Mouse (Mus musculus): Measurements from ENCODE around the gene Hoxd3.

Hoxd3 gene

GRCm38 (mm10) chr2:74747661-74748141 is 36.0 kb downstream of the Hoxd3 start:
- no peak for DNase-seq

- DNase-seq = no peak
These were observed 36.8 kb downstream of the Hoxd3 start for GRCm38 (mm10) chr2:74748436-74748995.

GRCm38 (mm10) chr2:74749337-74750121 is 37.8 kb downstream of the Hoxd3 start:
- DNase-seq = peak; percentile 64

DNA sequence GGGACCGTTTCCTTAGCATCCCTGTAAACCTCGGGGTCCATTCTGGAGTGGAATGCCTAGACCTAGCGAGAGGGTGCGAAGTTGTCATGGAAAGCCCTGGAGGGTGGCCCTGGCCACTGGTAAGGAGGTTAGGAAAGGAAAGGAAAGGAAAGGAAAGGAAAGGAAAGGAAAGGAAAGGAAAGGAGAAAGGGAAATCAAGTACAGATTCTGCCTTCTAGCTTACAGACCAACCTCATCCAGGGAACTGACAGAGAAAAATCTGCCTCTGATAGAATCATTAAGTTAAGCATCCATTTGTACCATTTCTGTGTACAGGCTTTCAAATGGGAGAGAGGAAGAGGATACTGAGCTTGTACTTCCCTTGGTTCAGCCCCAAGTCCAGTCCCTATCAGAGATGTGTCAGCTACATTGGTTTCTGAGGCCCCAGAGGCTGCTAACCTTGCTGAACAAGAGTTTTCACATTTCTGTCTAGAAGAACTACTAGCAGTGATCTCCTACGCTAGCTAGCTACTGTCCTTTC is 39.1 kb downstream of the Hoxd3 start:
- no peak for DNase-seq

GRCm38 (mm10) chr2:74751861-74752260 is 40.1 kb downstream of the Hoxd3 start:
- no peak for DNase-seq

- no peak for DNase-seq
These were observed 40.9 kb downstream of the Hoxd3 start for GRCm38 (mm10) chr2:74752431-74753174.

- DNase-seq = no peak
These were observed 41.4 kb downstream of the Hoxd3 start for GRCm38 (mm10) chr2:74753175-74753523.

DNA sequence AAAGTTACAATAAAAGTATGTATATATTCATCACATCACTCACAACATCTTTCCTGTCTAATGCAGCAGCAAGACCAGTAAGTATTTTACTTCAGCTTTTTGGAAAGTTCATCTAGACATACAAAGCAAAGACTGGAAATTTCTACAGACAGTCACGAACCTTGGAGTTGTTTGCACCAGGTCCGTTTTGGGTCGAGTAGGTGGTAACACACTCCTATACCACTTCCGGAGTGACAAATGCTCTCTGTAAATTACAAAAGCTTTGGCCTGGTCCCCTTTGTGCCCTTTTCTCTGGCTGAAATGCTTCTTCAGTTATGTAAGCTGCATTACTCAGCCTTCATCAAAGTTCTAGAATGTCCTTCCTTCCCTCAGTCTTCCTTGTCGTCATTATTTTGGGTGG is 42.0 kb downstream of the Hoxd3 start:
- DNase-seq = no peak

GRCm38 (mm10) chr2:74760146-74760545 is 48.4 kb downstream of the Hoxd3 start:
- DNase-seq = no peak

DNA sequence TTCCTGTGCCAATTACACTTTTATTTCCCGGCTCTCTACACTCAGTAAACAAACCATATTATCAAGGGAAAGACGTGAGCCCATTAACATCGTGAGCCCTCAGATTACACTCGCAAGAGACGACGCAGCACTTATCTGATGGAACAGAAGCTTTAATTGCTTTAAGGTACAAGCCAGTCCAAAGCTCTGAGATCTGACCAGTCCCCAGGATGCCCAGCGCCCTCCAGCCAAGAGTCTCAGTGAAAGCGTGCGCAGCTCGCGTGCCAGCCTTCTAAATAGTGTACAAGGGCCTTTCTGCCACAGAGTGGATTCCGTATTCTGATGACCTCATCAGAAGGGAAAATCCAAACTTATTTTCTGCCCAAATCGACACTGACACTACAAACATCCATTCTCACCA is 50.2 kb downstream of the Hoxd3 start:
- DNase-seq = no peak

- DNase-seq = peak; percentile 68
These were observed 51.0 kb downstream of the Hoxd3 start, which contains the start of gene Hoxd1 for GRCm38 (mm10) chr2:74762522-74763244. Hoxd1 (plus strand) TSS chr2:74762980.

DNA sequence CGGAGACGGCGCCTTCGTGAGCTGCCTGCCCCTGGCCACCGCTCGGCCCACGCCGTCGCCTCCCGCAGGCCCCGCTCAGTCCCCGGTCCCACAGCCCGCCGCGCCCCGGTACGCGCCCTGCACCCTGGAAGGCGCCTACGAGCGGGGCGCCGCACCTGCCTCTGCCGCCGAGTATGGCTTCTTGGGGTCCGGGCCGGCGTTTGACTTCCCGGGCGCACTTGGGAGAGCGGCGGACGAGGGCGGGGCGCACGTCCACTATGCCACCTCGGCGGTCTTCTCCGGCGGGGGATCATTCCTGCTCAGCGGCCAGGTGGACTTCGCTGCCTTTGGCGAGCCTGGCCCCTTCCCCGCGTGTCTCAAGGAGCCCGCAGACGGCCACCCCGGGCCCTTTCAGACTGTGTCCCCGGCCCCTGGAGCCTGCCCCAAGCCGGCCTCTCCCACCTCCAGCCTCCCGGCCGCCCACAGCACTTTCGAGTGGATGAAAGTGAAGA is 51.6 kb downstream of the Hoxd3 start:
- no peak for DNase-seq

DNA sequence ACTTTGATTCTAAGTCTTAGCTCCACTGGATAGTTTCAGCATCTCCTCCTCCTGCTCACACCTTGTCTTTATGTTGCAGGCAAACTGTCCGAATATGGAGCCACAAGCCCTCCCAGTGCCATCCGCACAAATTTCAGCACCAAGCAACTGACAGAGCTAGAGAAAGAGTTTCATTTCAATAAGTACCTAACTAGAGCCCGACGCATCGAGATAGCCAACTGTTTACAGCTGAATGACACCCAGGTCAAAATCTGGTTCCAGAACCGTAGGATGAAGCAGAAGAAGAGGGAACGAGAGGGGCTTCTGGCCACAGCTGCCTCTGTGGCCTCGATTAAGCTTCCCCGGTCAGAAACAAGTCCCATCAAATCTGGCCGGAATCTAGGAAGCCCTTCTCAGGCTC is 52.2 kb downstream of the Hoxd3 start:
- no peak for DNase-seq

DNA sequence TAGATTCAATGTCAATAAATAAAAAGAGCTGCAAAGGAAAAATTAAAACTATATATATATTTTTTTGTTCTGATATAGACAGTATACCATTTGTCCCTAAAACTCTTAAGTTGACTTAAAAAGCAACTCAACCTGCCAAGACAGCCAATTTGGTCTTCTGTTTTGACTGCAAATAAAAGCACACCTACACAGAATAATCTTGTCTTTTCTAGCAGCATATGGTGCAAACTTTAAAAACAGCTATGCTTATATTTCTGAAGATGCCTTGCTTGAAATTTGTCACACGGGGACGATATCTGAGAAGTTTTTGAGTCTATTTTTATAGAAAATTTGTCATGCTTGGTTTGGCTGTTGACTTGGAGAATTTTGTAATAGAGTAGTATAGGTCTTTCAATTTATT is 62.6 kb downstream of the Hoxd3 start:
- DNase-seq = no peak

DNA sequence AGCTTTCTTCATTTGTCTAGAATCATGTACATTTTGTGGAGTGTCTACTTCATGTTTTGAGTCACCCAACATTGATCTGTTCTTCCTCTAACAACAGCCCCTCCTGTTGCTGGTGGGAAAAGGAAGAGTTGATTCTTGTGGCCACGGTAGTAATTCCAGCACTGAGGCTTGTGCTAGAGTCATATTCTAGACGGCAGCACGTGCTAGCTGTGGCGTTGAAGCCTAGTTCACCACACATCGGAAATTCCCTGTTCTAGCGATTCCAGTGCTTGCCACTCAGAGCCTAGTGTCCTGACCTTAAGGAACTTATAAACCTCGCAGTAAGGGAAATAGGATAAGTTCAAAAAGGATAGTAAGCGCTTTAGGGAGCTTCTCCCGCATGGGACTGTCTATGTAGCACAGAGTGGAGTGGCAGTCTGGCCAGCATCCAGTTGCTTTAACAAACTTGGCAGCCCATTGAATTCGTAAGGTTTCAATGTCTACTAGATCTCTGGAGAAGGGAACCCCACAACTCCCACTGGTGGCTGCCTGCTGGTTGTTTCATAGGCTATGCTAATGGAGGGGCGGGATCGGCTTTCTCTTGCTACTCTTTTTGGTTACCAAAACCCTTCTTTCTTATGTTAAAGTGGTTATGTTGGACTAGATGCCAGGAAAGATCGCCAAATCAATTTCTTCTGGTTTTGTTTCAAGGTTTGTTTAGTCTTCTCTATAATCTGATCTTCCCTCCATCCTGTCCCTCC is 66.0 kb downstream of the Hoxd3 start:
- no peak for DNase-seq

DNA sequence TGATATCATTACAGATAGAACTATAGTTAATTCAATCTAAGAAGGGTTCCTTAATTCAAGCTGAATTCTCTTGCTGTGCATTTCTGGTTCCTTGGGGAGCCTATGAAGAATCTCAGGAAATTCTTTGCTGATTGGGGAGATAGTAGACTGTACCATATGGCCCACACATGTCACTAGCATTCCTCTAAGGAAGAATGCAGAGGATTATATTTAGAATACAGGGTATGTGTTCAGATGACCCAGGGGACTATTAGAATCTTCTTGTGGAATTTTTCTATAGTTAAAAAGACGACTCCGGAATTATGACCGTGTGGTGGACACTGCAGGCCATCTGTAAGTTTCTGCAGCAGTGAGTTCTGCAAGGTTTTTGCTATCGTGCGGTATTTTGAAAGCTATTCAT is 69.7 kb downstream of the Hoxd3 start:
- no peak for DNase-seq

GRCm38 (mm10) chr2:74795531-74795930 is 83.8 kb downstream of the Hoxd3 start:
- no peak for DNase-seq
